Mouse (Mus musculus) heart, postnatal 0 days (tissue): ENCODE data around the gene Creb5. TPM values are rescaled to one million over a fixed set of nuclear protein-coding genes. Genes with fewer than 3 reads are reported as not detected.

Experiments used
- ATAC-seq: fragments of 200-750 bp; cut with Nextera tagmentation; 2 replicates; pipeline ENCODE4 v1.8.0; 2017; ENCODE audit warnings: low read depth, moderate number of reproducible peaks, moderate library complexity; ENCODE audit not compliant: insufficient read depth
- DNase-seq: peaks from one replicate; pipeline ENCODE4 v3.0.0-alpha.2; 2016; ENCODE audit warnings: low spot score
- H3K27ac ChIP-seq: fragments of 300-500 bp; sonication (generic); 2 replicates; pipeline ENCODE4 v1.5.1; 2014; ENCODE audit warnings: low read depth, mild to moderate bottlenecking
- H3K27me3 ChIP-seq: fragments of 300-500 bp; sonication (generic); 2 replicates; pipeline ENCODE4 v1.6.1; 2014; ENCODE audit warnings: low read length, mixed read lengths; ENCODE audit not compliant: control insufficient read depth, insufficient read depth
- H3K36me3 ChIP-seq: fragments of 300-500 bp; sonication (generic); replicated peaks from 2 replicates; pipeline ENCODE4 v1.6.1; 2014; ENCODE audit warnings: low read length, mixed read lengths; ENCODE audit not compliant: control insufficient read depth, insufficient read depth
- H3K4me1 ChIP-seq: fragments of 300-500 bp; sonication (generic); 2 replicates; pipeline ENCODE4 v1.6.1; 2014; ENCODE audit warnings: antibody characterized with exemption; ENCODE audit not compliant: control insufficient read depth, insufficient read depth
- H3K4me2 ChIP-seq: fragments of 300-500 bp; sonication (generic); 2 replicates; pipeline ENCODE4 v1.6.1; 2014; ENCODE audit warnings: low read depth, mild to moderate bottlenecking, low read length, moderate library complexity
- H3K4me3 ChIP-seq: fragments of 300-500 bp; sonication (generic); 2 replicates; pipeline ENCODE4 v1.5.1; 2014; ENCODE audit warnings: low read depth, low read length
- H3K9ac ChIP-seq: fragments of 300-500 bp; sonication (generic); replicated peaks from 2 replicates; pipeline ENCODE4 v1.6.1; 2014; ENCODE audit warnings: low read depth, low read length, mixed read lengths
- H3K9me3 ChIP-seq: fragments of 300-500 bp; sonication (generic); replicated peaks from 2 replicates; pipeline ENCODE4 v1.6.1; 2016; ENCODE audit warnings: low read length; ENCODE audit not compliant: control insufficient read depth
- CTCF ChIP-seq: IDR thresholded peaks from 2 replicates; pipeline ENCODE4 v1.5.1; 2016; ENCODE audit warnings: antibody characterized with exemption, control low read depth, low read depth
- EP300 ChIP-seq: IDR thresholded peaks from 2 replicates; pipeline ENCODE4 v1.6.1; 2016; ENCODE audit warnings: antibody characterized with exemption, low read depth
- WGBS: fragments of 180-500 bp; shearing (Covaris S2); extraction: QIAGEN DNeasy Blood & Tissue Kit; methylation state at CpG from one replicate; pipeline ENCODE4 v1.1.7; 2014; 5-methylcytosine and 5-hydroxymethylcytosine counted together
- polyA plus RNA-seq: library from polyadenylated mRNA; unstranded; fragments of >200 nt; fragmentation: Nextera tagmentation; extraction: Ambion mirVana; gene quantifications from 2 replicates; pipeline ENCODE4 v1.2.1, GENCODE M21; 2015
- total RNA-seq: library from RNA; depleted of rRNA; stranded (reverse); fragments of >200 nt; gene quantifications from 2 replicates; pipeline ENCODE4 v1.2.3, GENCODE M21; 2014; ENCODE audit warnings: low replicate concordance

Gene Creb5
- total and polyA plus RNA-seq, 2 experiments from 2014 or later, result 13.5 to 17.8 TPM

- DNase-seq, result no peak
- Histone ChIP-seq H3K4me1 (peaks cover 13% of the 10 kb centered on the region), H3K36me3 (no peaks in the 10 kb centered on the region; the same call in 1 of the 2 replicates), H3K4me3 (no peak overlapping the region), H3K9me3 (no peaks in the 10 kb centered on the region), H3K27ac (no peak overlapping the region), H3K27me3 (no peaks in the 10 kb centered on the region), H3K9ac (no peak overlapping the region), H3K4me2 (no peak overlapping the region)
- TF ChIP-seq CTCF, result no peak
- TF ChIP-seq EP300, result no peak
- 40% methylated on average over 1 of the region's 1 CpGs for WGBS
- ATAC-seq, result no peak
Observed at GRCm38 (mm10) chr6:53619676-53620075, 332.6 kb downstream of the Creb5 start.

GRCm38 (mm10) chr6:53621295-53621694, 334.2 kb downstream of the Creb5 start:
- 80% methylated on average over 5 of the region's 5 CpGs for whole genome bisulfite sequencing
- TF ChIP-seq EP300 (no peak), CTCF (no peak)
- Histone ChIP-seq H3K9me3 (no peaks in the 10 kb centered on the region), H3K36me3 (no peaks in the 10 kb centered on the region; the same call in 1 of the 2 replicates), H3K4me2 (no peak overlapping the region), H3K4me3 (no peak overlapping the region), H3K27me3 (no peaks in the 10 kb centered on the region), H3K9ac (no peak overlapping the region), H3K4me1 (peaks cover 6% of the 10 kb centered on the region; the same call in 1 of the 2 replicates), H3K27ac (no peak overlapping the region)
- DNase-seq (no peak), ATAC-seq (no peak)

GRCm38 (mm10) chr6:53624455-53625276, 337.6 kb downstream of the Creb5 start:
- H3K27me3 ChIP-seq, result no peaks in the 10 kb centered on the region
- H3K9ac ChIP-seq, result no peak overlapping the region
- WGBS, result 73% methylated on average over 15 of the region's 15 CpGs
- no peak for ATAC-seq
- H3K36me3 ChIP-seq, result no peaks in the 10 kb centered on the region
- no peak for DNase-seq
- no peaks in the 10 kb centered on the region for H3K9me3 ChIP-seq
- H3K4me3 ChIP-seq, result no peak overlapping the region
- no peak overlapping the region for H3K4me2 ChIP-seq
- no peak for TF ChIP-seq EP300
- no peak for TF ChIP-seq CTCF
- H3K27ac ChIP-seq, result no peak overlapping the region
- peaks cover 6% of the 10 kb centered on the region; the same call in 1 of the 2 replicates for H3K4me1 ChIP-seq

GRCm38 (mm10) chr6:53626044-53626443, 339.0 kb downstream of the Creb5 start:
- H3K9me3 ChIP-seq, result no peaks in the 10 kb centered on the region
- no peak overlapping the region for H3K4me3 ChIP-seq
- no peak overlapping the region for H3K4me2 ChIP-seq
- H3K36me3 ChIP-seq, result no peaks in the 10 kb centered on the region
- ATAC-seq (no peak), DNase-seq (no peak)
- TF ChIP-seq EP300 (no peak), CTCF (no peak)
- no peak overlapping the region for H3K9ac ChIP-seq
- 0 out of 2 replicates have a peak, but pooled peaks cover 6% of the 10 kb centered on the region for H3K4me1 ChIP-seq
- H3K27me3 ChIP-seq, result no peaks in the 10 kb centered on the region
- WGBS, result 85% methylated on average over 5 of the region's 5 CpGs
- no peak overlapping the region for H3K27ac ChIP-seq

GRCm38 (mm10) chr6:53628714-53629113, 341.6 kb downstream of the Creb5 start:
- no peak for DNase-seq
- ATAC-seq, result no peak
- Histone ChIP-seq H3K4me2 (no peak overlapping the region), H3K4me3 (no peak overlapping the region), H3K36me3 (no peaks in the 10 kb centered on the region), H3K9me3 (no peaks in the 10 kb centered on the region), H3K9ac (no peak overlapping the region), H3K4me1 (0 out of 2 replicates have a peak, but pooled peaks cover 2% of the 10 kb centered on the region), H3K27ac (no peak overlapping the region), H3K27me3 (no peaks in the 10 kb centered on the region)
- TF ChIP-seq CTCF, result no peak
- no peak for TF ChIP-seq EP300
